ENCODE assay signal across 11 mouse cellular contexts in the genomic region with DNA sequence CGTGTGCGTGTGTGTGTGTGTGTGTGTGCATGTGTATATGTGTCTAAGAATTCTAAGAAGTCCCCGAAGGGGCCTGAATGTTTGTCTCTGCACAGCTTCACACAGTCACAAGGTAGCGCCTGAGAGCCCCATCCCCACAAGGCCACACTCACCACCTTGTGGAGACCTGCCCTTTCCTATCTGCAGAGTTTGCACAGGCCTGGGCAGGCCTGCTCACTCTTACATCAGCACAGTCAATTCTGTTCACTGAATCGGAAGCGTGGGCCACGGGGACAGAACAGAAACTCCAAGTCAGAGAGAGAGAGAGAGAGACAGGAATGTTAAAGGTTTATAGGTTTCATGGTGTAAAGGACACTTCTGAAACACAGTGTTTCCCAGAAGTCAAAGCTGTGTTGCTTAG. TPM values are rescaled to one million over a fixed set of nuclear protein-coding genes. Genes with fewer than 3 reads are reported as not detected.
DNase-seq lines count a peak whose midpoint lies in the region; ATAC-seq and TF ChIP-seq lines count a peak whose summit lies in the region.
"Had no signal": no experiment of that assay in that cellular context is flagged by ENCODE, and none has a peak within 500 bp of the region (broad histone marks: within the 10 kb centered on the region; RNA-seq: fewer than 3 reads in every experiment).

No protein-coding gene starts in this region.

- H3K9me3 ChIP-seq in kidney, postnatal 0 days (replicated peaks; ENCODE audit: low read length), result no peaks in the 10 kb centered on the region
- no peaks in the 10 kb centered on the region for H3K9me3 ChIP-seq in embryonic facial prominence, embryonic 10.5 days
- no peaks in the 10 kb centered on the region for H3K9me3 ChIP-seq in stomach, embryonic 16.5 days (replicated peaks; ENCODE audit: control insufficient read depth, low read length)
- H3K9me3 ChIP-seq: midbrain, embryonic 10.5 days had no signal

- no peak for TF ChIP-seq CTCF in kidney, postnatal 0 days (IDR thresholded peaks at IDR 0.05; ENCODE audit: low read depth)

- H3K36me3 ChIP-seq in kidney, postnatal 0 days (ENCODE audit: insufficient read depth, low read length), result no peaks in the 10 kb centered on the region
- H3K36me3 ChIP-seq in embryonic facial prominence, embryonic 10.5 days (replicated peaks), result no peaks in the 10 kb centered on the region
- H3K36me3 ChIP-seq in stomach, embryonic 16.5 days (ENCODE audit: control insufficient read depth, insufficient read depth, low read length), result no peaks in the 10 kb centered on the region
- H3K36me3 ChIP-seq: midbrain, embryonic 10.5 days had no signal

- peak; percentile 31 for DNase-seq in kidney, postnatal 0 days (ENCODE audit: low spot score)
- DNase-seq in kidney, postnatal 4 days, result no peak
- peak; percentile 32 for DNase-seq in embryonic facial prominence, embryonic 10.5 days (ENCODE audit: low spot score)
- peak; percentile 91 for DNase-seq in gonadal fat pad, adult 2 months (ENCODE audit: low read depth)
- no peak for DNase-seq in T-cell, adult 2 months (ENCODE audit: low spot score)
- DNase-seq: adrenal gland, adult 2 months; cerebellum, postnatal 25 days had no signal

- H3K27me3 ChIP-seq in kidney, postnatal 0 days (ENCODE audit: insufficient read depth, low read length), result no peaks in the 10 kb centered on the region
- no peaks in the 10 kb centered on the region for H3K27me3 ChIP-seq in embryonic facial prominence, embryonic 10.5 days (replicated peaks; ENCODE audit: low read depth, poor library complexity, severe bottlenecking)
- H3K27me3 ChIP-seq in stomach, embryonic 16.5 days (ENCODE audit: control insufficient read depth, insufficient read depth, low read length), result no peaks in the 10 kb centered on the region

- no peak; the same call in 1 of the 2 replicates for ATAC-seq in kidney, postnatal 0 days (replicated peaks; ENCODE audit: low FRiP score, low read depth)
- ATAC-seq in stomach, embryonic 16.5 days (ENCODE audit: insufficient read depth, low FRiP score), result peak; percentile 77; the same call in 1 of the 2 replicates
- ATAC-seq in erythroblast, adult 5-6 weeks (replicated peaks; ENCODE audit: low FRiP score, poor library complexity, severe bottlenecking), result no peak

- H3K4me2 ChIP-seq in kidney, postnatal 0 days (ENCODE audit: low read length), result no peak overlapping the region
- no peak overlapping the region for H3K4me2 ChIP-seq in stomach, embryonic 16.5 days (ENCODE audit: low read depth, low read length)

- H3K9ac ChIP-seq in kidney, postnatal 0 days (ENCODE audit: low read depth, low read length), result no peak overlapping the region
- H3K9ac ChIP-seq in stomach, embryonic 16.5 days (ENCODE audit: low read length), result no peak overlapping the region

- no peaks in the 10 kb centered on the region for H3K4me1 ChIP-seq in kidney, postnatal 0 days (replicated peaks; ENCODE audit: insufficient read depth, low read length)
- H3K4me1 ChIP-seq in embryonic facial prominence, embryonic 10.5 days, result no peaks in the 10 kb centered on the region
- H3K4me1 ChIP-seq in stomach, embryonic 16.5 days (ENCODE audit: control insufficient read depth, insufficient read depth, low read length), result 0 out of 2 replicates have a peak, but pooled peaks cover 3% of the 10 kb centered on the region
- H3K4me1 ChIP-seq: midbrain, embryonic 10.5 days had no signal

- WGBS in kidney, postnatal 0 days, result 63% methylated on average over 7 of the region's 7 CpGs
- WGBS in embryonic facial prominence, embryonic 10.5 days, result 78% methylated on average over 7 of the region's 7 CpGs
- 60% methylated on average over 7 of the region's 7 CpGs for WGBS in stomach, embryonic 16.5 days

- H3K27ac ChIP-seq in kidney, postnatal 0 days, result 0 out of 2 replicates have a peak overlapping the region, but pooled peaks have one; percentile 19
- 0 out of 2 replicates have a peak overlapping the region, but pooled peaks have one; percentile 2 for H3K27ac ChIP-seq in embryonic facial prominence, embryonic 10.5 days (replicated peaks)
- peak overlapping the region; percentile 46 for H3K27ac ChIP-seq in stomach, embryonic 16.5 days (ENCODE audit: low read length)
- H3K27ac ChIP-seq: midbrain, embryonic 10.5 days had no signal

- no peak overlapping the region for H3K4me3 ChIP-seq in kidney, postnatal 0 days (replicated peaks; ENCODE audit: low read depth, low read length)
- no peak overlapping the region for H3K4me3 ChIP-seq in embryonic facial prominence, embryonic 10.5 days
- H3K4me3 ChIP-seq in stomach, embryonic 16.5 days (replicated peaks; ENCODE audit: low read length), result no peak overlapping the region
- H3K4me3 ChIP-seq: midbrain, embryonic 10.5 days had no signal

RNA-seq across cellular contexts. Expression of a gene that starts 20.9 kb away (rescaled TPM):
- 27.5 and 30.0 TPM in 2 replicates for polyA plus RNA-seq in kidney, postnatal 0 days (2015; fragmentation: Nextera tagmentation; extraction: Ambion mirVana)
- 7.8 and 9.0 TPM in 2 replicates for polyA plus RNA-seq in embryonic facial prominence, embryonic 10.5 days (2016; fragmentation: Nextera tagmentation; extraction: Ambion mirVana)
- polyA plus RNA-seq in gonadal fat pad, adult 2 months (2012; rRNA removed), result 34.0 and 40.1 TPM in 2 replicates
- polyA plus RNA-seq in stomach, embryonic 16.5 days (2015; fragmentation: Nextera tagmentation; extraction: Ambion mirVana), result 35.8 and 36.3 TPM in 2 replicates
- 10.9 and 13.3 TPM in 2 replicates for total RNA-seq in erythroblast, adult 5-6 weeks (2015; ENCODE audit: low replicate concordance)
- 11.7 and 15.3 TPM in 2 replicates for total RNA-seq in erythroblast, adult 5-6 weeks (2017; ENCODE audit: low replicate concordance)

RNA-seq across cellular contexts. Expression of a gene that starts 34.6 kb away (rescaled TPM):
- 1.6 and 1.9 TPM in 2 replicates for polyA plus RNA-seq in kidney, postnatal 0 days (2015; fragmentation: Nextera tagmentation; extraction: Ambion mirVana)
- polyA plus RNA-seq in embryonic facial prominence, embryonic 10.5 days (2016; fragmentation: Nextera tagmentation; extraction: Ambion mirVana), result 2.6 and 2.7 TPM in 2 replicates
- polyA plus RNA-seq in gonadal fat pad, adult 2 months (2012; rRNA removed), result 1.5 and 1.9 TPM in 2 replicates
- polyA plus RNA-seq in stomach, embryonic 16.5 days (2015; fragmentation: Nextera tagmentation; extraction: Ambion mirVana), result 5.8 and 6.1 TPM in 2 replicates
- not detected in 2 replicates for total RNA-seq in erythroblast, adult 5-6 weeks (2015; ENCODE audit: low replicate concordance)
- not detected in 2 replicates for total RNA-seq in erythroblast, adult 5-6 weeks (2017; ENCODE audit: low replicate concordance)
- total RNA-seq: gastrocnemius, adult 8-10 months had no signal

Comparison
In these comparisons a context has a peak if more than half of its experiments do, and no peak if none do; other contexts are left out.
1. DNase-seq: peak in kidney, postnatal 0 days (single experiment), embryonic facial prominence, embryonic 10.5 days (single experiment) and gonadal fat pad, adult 2 months (single experiment); none in kidney, postnatal 4 days (0 of 2) and T-cell, adult 2 months (single experiment).
2. Peak in every context shown above with its lines, with median percentiles within 50 percentile points of each other: H3K27ac ChIP-seq.